Mouse (Mus musculus) brain, adult 2 months (tissue): Measurements from ENCODE around the gene Gm9958.
A peak's percentile ranks its signal among the peaks of the same experiment; 100 is the strongest.

ENCODE experiments used
- DNase-seq: peaks from one replicate; pipeline ENCODE4 v3.0.0; 2011; ENCODE audit warnings: low read depth, low spot score

Gene Gm9958

GRCm38 (mm10) chr5:90367067-90367303 is at the start of gene Gm9958:
Gm9958 (plus strand) TSS chr5:90367204.
- no peak for DNase-seq

- DNase-seq: no peak
Measured at GRCm38 (mm10) chr5:90331071-90331470, 35.9 kb upstream of the Gm9958 start.

DNA sequence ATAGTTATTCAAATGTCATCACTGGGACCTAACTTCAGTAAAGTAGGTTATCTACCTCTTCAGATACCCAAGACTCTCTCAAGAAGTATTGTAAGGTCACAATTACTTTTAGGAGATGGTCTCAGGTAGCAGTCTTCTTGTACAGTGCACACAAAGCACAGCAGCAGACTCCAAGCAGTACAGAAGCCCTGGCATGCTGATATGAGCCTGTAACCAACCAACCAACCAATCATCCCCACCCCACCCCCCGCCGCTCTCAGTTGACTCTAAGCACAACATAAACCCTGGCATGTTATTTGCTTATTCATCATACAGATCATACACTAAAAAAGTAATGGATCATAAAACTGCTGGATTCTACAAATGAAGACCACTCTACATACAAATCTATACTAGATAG is 34.5 kb upstream of the Gm9958 start:
- no peak for DNase-seq

DNA sequence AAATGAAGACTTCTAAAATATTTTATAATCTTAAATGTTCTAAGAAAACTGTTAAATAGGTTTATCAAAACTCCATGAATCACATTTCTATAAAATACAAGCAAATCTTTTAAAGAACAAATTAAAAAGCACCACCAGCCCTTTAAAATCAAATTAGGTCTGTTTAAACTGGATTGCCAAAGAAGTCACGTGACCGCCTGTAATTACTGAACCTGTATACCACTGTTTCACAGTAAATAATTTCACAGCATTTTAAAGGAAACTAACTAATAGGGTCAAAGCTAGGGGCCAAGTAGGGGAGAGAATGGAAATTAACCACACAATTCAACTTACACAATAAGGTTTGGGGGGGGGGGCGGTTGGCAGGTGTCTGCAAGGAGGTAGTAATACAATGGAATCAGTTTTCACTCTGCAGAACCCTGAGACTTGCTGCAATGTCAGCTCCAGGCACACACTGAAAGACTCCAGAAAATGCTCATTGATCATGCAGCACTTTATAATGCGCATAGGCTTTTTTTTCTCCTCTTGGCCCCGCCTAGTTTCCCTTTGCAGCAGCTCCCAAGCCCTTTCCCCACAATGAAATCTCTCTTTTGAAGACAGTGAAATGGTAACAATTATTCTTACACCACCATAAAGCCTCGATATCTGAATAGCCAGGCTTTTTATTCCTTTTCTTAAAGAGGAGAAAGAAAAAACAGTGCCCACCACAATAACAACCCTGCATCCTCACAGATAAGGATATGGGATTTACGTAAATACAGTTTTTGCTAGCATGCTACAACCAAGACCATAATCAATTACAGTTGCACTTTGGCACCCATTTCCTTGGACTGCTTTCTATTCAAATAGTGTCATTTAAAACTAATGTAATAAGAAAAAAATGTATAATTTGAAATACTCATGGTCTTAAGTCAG is 28.6 kb upstream of the Gm9958 start:
- DNase-seq: no peak

DNA sequence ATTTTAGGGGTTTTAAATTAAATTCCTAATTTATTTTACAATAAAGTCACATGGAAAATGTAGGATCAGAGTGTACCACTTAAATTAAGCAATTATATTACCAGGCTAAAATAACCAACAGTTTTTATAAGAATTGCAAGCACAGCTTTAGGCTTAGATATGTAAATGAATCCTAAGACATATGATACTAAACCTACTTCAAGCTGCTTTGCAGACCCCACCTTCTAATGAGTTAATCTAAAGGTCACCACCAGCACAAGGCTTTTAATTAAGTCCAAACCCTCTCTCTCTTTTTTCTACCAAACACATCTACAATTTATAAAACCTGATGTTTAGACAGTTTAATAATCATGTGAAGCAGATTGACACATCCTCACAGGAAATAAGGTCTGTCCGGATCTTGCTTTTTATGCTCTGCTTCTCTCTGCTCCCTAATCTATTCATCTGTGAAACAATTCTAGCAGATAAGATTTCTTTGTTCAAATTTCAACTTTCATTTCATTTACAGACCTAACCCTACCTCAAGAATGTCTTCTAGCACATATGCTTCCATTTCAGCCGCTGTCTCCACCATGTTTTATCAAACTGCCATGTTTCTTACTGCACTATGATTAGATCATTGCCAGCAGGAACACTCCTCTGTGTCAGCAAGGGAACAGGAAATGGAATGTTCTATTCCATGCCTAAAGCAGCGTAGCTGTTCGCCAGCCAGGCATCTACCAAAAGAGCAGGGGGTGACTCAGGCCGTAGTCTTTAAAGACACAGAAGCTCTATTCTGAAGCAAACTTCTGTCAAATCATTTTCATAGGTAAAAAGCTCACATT is 27.7 kb upstream of the Gm9958 start:
- peak; percentile 94 for DNase-seq

GRCm38 (mm10) chr5:90339953-90340343 is 27.1 kb upstream of the Gm9958 start:
- no peak for DNase-seq

GRCm38 (mm10) chr5:90340847-90341246 is 26.2 kb upstream of the Gm9958 start:
- DNase-seq: no peak

- DNase-seq: no peak
Measured at GRCm38 (mm10) chr5:90346877-90347276, 20.1 kb upstream of the Gm9958 start.

DNA sequence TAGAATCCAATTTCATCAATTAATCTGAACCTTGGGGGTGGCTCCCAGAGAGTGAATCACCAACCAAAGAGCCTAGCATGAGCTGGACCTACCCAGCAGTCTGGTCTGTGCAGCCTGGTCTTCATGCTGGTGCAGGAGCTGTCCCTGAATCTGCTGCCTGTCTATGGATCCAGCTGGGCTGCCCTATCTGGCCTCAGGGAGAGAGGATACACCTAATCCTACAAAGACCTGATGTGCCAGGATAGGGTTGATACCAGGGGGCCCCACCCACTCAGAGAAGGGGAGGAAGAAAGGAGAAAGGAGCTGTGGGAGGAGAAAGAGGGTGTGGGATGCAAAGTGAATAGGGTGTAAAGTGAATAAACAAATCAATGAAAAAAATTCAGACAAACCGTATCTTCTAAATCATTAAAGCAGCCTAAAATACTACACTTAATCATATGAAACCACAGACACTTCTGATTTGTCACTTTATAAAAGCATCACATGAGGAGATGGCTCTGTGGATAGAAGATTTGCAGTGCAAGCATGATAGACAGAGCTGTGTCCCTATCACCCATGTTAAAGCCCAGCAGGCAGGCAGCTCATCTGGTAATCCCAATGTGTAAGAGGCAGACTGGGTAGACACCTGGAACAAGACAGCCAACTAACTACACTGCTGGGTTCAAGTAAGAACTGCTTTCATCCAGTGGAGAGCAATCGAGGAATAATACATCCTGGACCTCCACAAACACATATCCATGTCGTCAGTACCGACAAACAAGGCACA is 13.3 kb upstream of the Gm9958 start:
- DNase-seq: no peak

DNA sequence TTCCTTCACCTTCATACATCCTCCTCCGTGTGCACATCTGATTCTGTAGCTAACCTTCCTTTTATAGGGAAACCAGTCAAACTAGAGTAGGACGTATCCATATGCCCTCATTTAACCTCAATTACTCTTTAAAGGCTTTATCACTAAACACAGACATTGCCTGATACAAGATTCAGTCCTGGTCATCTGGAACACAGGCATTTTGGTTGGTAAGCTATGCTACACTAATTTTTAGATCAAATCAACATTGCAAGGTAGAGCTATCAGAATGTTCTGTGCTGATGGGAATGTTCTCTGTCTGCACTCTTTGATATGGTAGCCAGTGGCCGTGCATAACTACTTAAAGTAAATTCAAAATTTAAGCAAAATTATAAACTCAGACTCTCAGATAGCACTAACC is 11.2 kb upstream of the Gm9958 start:
- DNase-seq: no peak

GRCm38 (mm10) chr5:90364526-90364925 is 2.5 kb upstream of the Gm9958 start:
- peak; percentile 87 for DNase-seq

DNA sequence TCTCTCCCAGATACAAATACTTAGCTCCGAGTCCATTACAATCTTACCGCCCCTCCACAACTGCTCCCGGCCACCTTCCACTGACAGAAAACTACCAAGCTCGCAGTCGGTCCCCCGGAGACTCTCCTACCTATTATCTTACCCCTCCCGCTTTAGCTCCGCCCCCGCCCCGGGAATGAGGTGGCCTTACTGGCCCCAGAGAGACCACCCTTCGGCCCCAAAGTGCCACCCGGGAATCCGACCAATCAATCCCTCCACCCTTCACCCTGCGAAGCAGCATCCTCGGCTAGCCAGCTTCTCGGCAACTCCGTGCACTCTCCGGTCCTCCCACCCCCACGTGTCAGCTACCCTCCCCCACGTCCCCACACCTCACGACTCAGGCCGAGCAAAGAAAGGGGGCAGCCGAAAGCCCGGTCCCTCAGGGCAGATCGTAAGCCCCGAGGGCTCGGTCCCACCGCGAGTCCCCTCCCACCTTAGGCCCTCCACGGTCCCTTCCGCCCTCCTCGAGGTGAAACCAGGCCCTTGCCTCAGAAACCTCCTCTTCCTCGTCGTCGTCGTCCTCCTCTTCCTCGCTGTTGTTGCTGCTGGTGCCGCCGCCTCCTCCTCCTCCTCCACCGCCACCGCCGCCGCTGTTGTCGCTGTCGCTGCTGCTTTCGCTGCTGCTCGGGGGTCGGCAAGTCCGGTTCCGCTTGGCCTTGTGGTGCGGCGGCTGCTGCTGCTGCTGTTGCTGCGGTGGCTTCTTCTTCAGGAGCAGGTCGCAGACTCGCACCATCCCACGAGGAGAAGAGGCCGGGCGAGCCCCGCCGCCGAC is 1.7 kb upstream of the Gm9958 start:
- DNase-seq: peak; percentile 45

DNA sequence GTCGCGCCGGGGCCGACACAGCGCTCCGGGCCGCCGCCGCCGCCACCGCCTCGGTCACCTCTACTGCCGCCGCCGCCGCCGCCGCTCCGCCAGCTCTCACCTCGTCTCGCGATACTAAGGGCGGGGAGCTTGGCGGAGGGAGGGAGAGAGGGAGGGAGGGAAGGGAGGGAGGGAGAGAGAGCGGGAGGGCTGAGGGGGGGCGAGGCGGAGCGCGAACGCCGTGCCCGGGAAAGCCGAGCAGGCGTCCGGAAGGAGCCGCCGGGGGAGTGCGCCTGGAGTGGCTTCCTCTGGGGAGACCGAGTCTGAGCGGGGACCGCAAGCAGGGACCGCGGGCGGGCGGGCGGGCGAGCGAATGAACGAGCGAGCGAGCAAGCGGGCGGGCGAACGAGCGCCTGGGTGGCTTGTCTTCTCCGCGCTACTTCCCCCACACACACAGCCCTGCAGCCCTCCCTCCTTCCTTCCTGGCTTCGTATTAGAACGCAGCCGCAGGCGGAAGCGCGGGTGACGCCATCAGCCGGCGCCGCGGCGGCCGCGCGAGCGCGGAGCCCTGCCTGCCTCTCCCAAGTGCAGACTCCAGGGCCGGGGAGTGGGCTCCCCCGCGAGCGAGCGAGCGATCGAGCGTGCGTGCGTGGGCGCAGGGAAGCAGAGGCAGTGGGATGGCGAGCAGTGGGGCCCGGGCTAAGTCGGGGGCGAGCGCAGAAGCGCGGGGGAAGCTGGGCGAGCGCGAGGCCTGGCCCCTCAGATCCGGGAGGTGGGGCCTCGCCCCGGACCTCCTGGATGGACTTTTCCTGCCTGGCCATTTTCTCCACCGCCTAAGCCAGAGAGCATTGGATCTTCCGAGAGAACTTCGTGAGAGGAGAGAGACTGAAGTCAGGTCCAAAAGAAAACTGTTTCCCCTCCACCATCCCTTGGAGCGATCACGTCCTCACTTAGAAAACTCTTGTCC is 610 bp upstream of the Gm9958 start, which contains the start of gene Ankrd17:
Ankrd17 (minus strand) TSS at position 457 of the 946 bp plus-strand sequence.
- peak; percentile 98 for DNase-seq

- no peak for DNase-seq
Measured at GRCm38 (mm10) chr5:90370401-90370800, 3.4 kb downstream of the Gm9958 start.

DNA sequence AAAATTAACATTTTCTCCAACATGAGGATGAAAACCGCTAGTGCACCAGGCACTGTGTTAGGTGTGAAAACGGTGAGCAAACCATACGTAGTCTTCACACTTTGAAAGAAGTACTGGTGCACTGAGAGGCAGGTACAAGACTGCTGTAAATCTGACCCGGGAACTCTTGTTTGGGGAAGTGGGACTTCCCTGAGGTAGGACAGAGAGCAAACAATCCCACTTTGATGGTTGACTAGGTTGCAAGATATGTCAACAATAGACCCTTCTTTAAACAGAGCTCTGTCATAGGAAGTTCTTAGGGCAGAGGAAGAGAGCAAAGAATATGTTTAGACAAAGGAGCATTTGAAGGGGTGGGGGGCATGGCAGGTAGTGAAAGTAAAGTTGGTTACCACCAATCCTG is 6.7 kb downstream of the Gm9958 start:
- no peak for DNase-seq

DNA sequence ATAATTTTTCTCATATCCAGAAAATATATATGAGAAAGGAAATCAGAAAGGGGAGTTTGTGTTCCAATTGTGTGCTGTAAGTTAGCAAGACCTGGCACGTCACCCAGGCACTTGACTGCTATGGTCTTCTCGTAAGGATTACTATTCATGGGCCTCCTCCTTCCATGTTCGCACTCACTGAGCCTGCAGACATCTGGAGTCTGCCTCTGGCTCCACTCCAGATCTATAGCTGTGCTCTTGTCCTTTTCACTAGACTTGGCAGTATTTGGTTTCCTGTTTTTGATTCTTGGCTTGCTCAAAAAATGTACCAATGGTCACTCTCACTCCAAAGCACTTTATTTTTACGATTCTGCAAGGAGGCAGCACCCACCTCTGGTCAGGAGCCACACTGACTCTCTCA is 14.5 kb downstream of the Gm9958 start:
- peak; percentile 8 for DNase-seq

DNA sequence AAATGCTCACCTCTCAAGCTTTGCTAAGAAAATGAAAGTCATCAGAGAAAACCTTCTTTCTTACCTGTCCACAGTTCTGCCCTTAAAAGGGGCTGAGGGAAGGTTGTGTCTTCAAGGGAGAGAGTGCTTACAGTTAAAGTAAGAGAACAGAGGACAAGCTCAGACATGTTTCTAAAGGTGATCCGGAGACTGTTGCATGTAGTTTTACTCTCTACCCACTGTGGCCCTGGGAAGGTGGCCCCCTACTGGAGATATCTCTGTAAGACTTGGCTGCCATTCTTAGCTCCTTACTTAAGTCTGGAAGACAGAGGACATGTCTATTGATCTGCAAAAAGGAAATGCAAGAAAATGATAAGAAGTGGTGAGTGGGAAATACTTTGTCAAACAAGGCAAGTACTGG is 16.1 kb downstream of the Gm9958 start:
- no peak for DNase-seq

GRCm38 (mm10) chr5:90393764-90394163 is 26.8 kb downstream of the Gm9958 start:
- DNase-seq: peak; percentile 17

DNA sequence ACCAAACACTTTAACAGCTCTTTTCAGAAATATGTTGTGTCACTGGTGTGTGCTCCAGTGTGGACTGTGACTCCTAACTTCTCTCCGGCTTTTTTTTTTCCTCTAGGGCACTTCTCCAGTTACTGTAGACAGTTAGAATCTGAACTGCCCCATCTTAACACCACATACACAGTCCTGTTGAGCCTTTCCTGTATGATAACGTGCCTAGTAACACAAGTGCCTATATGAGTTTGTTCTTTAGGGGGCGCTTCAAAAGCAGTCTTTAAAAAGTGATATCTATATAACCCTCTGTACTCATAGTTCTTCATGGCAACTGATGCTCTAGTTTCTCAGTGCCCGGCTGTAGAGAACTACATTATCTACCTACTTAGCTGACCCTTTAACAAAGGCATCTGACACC is 27.3 kb downstream of the Gm9958 start:
- DNase-seq: no peak

GRCm38 (mm10) chr5:90396817-90397216 is 29.8 kb downstream of the Gm9958 start:
- DNase-seq: peak; percentile 42
